Mouse (Mus musculus): ENCODE results near the gene Chrdl2. TPM values are rescaled to one million over a fixed set of nuclear protein-coding genes. Genes with fewer than 3 reads are reported as not detected.
A peak's percentile ranks its signal among the peaks of the same experiment; 100 is the strongest.

The Chrdl2 gene
- total RNA-seq, 4 experiments from 2014 or later = not detected

DNA sequence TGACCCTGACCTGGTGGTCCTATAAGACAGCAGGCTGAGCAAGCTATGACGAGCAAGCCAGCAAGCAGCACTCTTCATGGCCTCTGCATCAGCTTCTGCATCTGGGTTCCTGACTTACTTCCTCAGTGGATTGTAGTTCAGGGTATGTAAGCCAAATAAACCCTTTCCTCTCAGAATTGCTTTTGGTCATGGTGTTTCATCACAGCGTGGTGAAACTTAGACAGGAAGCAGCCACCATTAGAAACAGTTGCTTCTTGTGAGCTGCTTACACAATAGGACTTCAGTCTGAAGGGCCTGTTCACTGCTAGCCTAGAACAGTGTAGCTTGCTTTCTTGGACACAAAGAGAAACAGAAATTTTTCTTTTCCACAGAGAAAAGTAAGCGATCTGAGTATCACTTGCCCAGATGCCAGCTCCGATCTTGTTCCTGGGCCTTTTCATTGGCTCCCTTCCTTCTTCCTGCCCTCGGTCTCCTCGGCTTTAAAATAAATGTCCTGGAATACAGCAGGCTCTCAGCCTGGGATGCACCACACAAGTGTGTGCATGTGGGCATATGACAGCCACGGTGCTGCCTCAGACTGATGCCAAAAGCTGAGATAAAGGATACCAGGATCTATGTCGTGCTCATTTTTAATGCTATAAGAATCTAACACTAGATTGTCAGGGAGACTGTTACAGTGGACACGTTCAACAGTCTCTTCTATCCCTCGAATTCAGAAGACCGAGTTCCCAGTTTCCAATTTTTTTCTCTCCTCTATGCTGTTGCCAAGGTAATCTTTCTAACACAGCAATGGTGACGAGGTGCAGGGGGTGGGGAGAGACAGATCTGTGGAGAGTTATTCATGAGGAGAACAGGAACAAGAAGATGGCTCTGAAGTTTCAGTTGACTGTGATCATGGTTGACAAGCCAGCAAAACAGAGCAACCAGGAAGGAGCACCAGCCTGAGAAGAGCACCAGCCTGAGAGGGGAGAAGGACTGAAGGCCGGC lies 23.4 kb upstream of the Chrdl2 start:
- no peak for DNase-seq (ENCODE audit: low spot score)

DNA sequence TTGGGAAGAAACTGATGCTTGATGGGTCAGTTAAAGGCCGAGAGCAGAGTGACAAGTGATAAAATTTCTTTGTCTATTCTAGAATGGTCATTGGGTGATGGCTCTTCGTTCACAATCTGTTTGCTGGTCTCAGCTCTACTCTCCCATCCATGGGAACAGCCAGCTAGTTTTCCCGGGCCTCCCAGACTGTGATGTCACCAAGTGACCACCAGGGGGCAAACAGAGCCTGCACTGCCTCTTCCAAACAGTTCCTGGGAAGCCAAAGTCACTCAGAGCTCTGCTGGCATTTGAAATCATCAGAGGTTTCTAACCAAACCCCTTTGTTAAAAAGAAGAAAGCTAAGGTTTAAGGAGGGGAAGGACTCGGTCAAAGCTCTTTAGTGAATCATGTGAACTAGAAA lies 17.2 kb upstream of the Chrdl2 start:
- DNase-seq (ENCODE audit: low spot score) = peak; percentile 59

DNA sequence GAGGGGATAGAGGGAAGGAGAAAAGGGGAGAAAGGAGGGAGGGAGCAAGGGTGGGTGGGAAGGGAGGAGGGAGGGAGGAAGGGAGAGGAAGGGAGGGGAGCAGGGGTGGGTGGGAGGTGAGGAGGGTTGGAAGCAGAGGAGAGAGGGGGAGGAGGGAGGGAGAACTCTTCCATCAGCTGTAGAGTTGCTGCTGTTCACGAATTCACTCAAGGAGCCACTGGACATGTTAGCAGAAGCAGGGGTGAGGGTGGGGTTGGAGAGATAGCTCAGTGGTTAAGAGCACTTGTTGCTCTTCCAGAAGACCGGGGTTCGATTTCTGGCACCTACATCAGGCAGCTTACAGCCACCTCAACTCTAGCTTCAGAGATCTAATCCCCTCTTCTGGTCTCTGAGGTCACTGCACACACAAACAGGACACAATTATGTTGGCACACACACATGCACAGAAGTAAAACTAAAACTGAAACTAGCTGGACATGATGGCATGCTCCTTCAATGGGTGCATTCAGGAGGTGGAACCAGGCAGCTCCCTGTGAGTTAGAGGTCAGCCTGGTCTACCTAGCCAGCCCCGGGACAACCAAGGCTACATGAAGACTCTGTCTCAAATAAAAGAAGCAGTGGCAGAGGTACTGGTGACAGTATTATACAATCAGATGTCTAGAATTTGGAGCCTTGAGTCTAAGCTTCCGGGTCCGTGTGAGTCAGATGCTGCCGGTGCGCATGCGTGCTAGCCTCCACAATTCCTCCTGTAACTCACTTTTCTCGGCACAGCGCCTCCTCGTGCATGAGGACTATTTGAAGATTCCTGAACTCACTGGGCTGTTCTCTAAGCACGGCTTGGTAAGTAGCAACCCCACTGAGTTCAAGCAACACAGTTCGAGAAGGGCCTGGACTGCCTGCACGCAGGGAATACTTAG lies 15.9 kb upstream of the Chrdl2 start:
- DNase-seq (ENCODE audit: low spot score) = no peak

DNA sequence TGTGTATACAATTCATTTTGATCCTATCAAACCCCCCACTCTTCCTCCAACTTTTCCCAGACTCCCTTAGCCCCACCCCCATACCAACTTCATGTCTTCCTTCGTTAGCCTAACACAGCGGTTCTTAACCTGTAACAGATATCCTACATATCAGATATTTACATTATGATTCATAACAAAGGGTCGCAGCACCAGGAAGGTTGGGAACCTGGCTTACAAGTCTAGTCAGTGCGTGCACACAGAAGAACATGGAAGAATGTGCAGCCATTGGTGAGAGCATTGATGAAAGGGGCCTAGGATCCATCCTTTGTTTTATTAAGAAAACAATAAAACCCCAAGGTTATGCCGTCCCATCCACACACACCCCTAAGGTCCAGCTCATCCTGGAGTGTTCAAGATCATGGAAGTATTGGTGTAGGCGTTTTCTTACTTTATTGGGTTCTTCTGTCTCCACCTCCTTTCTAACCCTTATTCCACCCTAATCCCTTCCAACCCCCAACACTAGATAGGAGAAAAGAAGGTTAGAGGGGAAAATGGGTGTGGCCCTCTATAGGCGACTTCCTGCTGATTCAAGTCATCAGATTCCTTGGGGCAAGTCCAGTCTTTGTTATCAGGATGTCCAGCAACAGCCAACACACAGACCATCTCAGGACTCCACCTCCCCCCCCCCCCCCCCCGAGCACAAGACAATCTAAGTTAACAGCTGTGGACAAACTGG lies 14.8 kb upstream of the Chrdl2 start:
- DNase-seq (ENCODE audit: low spot score) = no peak

DNA sequence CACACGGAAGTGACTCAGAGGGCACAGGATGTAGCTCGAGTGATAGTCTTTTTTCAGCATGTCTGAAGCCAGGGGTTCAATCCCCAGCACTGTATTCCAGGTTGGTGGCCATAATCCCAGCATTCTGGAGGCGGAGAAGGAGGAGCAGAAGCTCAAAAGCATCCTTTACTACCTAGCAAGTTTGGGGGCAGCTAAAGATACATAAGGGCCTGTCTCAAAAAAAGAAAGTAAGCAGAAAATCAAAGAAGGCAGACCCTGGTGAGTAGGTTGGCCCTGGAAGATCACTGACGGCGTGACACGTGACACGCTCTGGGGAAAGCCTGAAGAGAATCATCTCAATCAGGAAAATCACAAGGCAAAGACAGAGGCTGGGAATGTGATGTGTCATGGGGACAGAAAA lies 12.8 kb upstream of the Chrdl2 start:
- DNase-seq (ENCODE audit: low spot score) = no peak

DNA sequence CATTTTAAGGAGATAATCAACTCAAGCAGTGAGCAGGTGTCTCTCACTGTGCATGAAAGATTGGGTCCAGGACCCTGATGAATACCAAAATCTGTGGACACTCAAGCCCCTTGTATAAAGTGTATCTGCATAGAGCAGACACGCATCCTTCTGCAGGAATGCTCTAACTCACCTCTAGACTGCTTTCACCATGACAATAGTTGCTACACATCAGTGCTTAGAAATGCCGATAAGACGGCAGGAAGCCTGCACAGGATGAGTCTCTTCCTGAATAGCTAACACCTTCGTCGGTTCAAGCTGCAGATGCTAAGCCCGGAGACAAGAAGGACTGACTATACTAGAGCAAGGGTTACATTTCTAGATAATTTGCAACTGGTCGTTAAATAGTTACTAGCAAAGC lies 10.8 kb upstream of the Chrdl2 start:
- no peak for DNase-seq (ENCODE audit: low spot score)

DNA sequence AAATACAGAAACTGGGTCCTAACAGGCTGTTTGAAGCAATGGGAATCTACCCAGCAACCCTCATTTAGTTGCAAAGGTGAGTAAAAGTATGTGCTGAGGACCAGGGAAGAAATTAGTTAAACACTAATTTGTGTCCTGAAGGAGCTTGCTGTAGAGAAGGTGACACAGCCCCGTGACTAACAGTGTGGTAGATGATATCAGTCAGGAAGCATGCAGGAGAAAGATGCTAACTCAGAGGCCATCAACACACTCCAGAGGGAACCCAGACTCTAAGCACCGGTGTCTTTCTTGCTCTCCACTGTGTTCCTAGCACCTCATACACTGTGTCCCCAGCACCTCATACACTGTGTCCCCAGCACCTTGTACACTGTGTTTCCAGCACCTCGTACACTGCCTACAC lies 7.3 kb upstream of the Chrdl2 start:
- DNase-seq (ENCODE audit: low spot score) = no peak

DNA sequence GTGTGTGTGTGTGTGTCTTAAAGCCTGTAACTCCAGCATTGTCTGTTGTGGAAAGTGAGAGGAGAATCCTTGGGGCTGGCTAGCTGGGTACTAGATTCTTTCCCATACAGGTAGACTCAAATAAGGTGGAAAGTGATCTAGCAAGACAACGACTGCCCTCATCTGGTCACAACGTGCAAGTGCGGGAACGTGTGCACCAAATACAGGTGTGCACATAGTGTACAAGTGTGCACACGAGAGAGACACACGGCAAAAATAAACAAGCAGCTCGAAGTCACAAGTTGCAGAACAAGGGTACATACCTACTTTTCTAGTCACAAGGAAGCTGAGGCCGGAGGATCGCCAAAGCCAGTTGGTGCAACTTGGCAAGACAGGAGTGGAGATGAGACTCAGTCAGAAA lies 2.2 kb upstream of the Chrdl2 start:
- no peak for DNase-seq (ENCODE audit: low spot score)

DNA sequence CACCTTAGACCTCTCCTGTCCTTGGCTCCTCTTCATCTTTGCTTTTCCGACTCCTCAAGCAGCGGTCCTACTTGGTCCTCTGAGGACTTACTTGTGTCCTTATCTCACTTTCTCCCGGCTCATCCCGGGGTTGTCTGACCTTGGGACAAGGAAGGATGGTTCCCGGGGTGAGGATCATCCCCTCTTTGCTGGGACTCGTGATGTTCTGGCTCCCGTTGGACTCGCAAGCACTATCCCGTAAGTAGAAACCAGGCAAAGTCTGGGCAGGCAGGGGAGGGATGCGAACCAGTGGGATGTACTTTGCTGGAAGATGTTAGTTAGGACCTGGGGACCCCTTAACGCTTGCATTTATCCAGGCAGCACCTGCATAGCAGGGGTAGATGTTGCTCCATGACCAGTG lies 439 bp downstream of the Chrdl2 start:
- no peak for DNase-seq (ENCODE audit: low spot score)

DNA sequence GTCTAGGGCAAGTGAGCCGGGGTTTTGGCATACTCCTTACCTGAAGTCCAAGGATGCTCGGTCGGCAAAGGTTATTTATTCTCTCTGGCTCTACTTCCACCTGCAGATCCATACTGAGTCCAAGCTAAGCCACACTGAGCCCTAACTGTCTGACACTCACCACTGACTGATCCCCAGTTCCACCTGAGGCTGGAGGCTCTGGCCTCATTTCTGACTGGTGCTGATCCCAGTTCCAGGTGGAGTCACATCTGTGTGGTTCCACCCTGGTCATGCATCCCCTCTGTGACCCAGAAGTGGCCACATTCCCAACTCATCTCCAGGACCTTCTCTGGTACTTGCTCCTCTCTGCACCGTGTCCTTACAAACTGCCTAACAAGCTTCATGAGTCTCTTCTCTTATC lies 2.8 kb downstream of the Chrdl2 start:
- DNase-seq (ENCODE audit: low spot score) = no peak

DNA sequence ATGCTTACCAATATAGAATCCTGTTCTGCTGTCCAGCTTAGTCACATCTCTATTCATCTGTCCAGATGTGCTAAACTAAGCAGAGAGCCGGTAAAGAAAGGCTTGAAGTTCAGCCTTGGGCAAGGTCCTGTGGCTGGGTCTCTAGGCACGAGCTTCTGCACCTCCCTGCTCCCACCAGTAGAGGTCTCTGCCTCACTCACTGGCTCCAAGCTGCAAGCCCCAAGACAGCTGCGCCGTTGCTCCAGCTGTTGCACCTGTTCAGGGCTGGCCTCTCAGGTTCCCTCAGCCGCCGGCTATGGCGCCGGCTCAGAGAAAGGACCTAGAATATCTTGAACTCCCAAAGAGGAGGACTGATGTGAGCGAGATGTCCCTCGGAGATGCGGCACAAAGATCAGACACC lies 3.7 kb downstream of the Chrdl2 start:
- peak; percentile 49 for DNase-seq (ENCODE audit: low spot score)

DNA sequence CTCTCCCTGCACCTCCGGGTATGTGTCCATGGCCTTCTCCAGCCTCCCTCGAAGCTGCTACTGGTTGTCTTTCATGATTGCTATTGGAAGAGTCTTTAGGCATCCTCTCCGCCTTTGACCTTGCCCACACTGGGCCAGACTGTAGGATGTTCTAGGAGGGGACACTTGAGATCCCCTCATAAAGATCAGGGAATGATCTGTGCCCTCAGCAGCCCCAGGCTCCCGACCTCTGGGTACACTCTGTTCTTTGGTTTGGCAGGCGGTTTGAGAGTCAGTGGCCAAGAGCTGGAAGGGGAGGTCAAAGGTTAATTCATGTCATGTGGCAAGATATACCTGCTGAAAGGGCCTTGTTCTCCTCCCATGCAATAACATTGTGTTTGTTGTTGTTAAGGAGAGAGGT lies 4.7 kb downstream of the Chrdl2 start:
- no peak for DNase-seq (ENCODE audit: low spot score)

DNA sequence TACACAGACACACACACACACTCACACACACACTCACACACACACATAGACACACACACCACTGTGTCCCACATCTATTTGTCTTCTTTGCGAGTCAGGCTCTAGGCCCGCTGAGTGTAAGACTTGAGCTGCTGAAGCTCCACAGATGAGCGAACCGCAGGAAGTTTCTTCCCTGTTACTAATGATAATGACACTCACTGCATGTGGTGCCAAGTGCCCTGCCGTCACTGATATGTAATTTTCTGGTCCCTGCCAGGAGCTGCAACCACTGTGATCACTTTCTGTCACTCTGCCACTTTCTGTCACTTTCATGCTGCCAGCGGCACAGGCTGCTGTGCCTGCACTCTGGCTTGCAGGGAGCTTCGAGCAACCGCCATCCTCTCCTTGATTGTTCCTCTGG lies 6.1 kb downstream of the Chrdl2 start:
- peak; percentile 7 for DNase-seq (ENCODE audit: low spot score)

DNA sequence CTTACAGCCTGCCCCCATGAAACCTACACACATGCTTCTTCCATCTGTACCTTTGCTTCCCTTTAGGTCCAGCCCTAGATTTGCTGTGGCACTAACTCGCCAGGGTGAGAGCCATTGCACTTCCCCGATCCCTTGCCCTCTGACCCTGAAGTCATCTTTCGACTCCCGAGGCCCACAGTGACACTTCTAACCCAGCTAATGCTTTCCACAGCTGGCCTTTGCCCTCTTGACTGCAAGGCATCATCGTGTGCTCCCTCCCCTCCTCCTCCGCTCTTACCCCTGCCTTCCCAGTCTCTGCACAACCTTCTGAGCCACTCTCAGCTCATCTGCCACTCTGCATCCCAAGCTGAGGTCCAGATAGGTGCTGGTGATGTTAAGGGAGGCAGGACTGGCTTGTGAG lies 6.5 kb downstream of the Chrdl2 start:
- no peak for DNase-seq (ENCODE audit: low spot score)

DNA sequence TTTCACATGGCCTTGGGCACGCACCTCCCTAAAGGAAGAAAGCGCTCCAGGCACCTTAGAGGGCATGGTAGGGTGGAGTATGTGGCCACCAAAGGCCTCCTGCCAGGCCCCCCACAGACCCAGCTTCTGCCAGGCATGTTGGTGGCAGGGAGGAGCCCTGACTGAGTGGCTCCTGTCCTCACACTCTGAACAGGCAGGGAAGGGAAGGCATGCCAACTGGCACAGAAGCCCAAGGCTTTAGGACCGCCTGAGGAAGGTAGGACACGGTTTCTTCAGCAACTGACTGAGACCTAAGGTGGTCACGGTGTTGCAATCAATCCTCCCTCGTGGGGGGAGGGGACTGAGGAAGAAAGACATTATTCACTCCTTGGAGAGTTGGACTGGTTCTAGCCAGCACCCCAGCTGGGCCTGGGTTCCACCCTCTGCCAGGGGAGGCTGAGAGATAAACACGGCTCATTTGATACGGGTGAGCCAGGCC lies 8.2 kb downstream of the Chrdl2 start:
- DNase-seq (ENCODE audit: low spot score) = peak; percentile 14

DNA sequence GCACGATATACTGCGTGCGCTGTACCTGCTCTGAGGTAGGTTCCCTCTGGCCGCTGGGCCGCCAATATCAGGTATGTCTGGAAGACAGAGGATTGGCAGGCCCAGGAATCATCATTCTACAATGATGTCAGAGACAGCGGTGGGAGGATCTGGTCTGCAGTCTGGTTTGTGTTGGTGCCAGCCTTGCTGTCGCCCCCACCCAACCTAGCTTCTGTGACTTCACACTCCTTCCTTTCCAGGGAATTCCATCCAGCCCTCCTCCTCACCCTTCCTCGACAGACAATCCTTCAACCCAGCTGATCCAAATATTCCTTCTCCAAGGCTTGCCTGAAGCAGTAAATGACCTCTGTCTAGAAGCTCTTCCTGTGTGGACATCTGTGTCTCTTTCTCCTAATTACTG lies 11.1 kb downstream of the Chrdl2 start:
- DNase-seq (ENCODE audit: low spot score) = no peak

DNA sequence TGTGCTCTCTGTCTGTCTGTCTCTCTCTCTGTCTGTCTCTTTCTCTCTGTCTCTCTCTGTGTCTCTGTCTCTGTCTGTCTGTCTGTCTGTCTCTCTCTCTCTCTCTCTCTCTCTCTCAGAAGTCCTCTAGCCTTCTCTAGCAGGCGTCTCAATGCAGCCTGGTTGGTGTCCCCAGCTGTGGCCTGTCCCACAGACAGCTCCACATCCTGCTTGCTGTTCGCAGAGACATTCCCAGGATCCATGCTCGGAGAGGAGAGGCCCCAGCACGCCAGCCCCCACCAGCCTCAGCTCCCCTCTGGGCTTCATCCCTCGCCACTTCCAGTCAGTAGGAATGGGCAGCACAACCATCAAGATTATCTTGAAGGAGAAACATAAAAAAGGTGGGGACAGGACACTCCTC lies 21.4 kb downstream of the Chrdl2 start:
- no peak for DNase-seq (ENCODE audit: low spot score)

DNA sequence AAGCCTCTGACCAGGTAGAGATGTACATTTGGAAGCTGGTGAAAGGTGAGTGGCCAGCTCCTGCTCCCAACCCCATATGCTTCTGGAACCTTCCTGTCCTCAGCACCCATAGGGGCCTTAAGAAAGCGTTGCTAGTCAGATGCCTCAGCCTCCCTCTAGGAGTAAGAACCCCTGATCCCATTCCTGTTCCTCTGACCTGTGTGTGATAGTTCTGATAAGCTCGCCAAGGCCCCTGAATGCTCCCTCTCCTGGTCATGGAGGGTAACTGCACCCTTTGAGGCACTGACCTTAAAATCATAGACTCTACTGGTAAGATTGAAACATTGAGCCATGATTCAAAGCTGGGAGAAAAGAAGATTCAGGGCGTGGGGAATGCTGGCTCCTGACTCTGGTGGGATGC lies 23.3 kb downstream of the Chrdl2 start:
- DNase-seq (ENCODE audit: low spot score) = no peak

DNA sequence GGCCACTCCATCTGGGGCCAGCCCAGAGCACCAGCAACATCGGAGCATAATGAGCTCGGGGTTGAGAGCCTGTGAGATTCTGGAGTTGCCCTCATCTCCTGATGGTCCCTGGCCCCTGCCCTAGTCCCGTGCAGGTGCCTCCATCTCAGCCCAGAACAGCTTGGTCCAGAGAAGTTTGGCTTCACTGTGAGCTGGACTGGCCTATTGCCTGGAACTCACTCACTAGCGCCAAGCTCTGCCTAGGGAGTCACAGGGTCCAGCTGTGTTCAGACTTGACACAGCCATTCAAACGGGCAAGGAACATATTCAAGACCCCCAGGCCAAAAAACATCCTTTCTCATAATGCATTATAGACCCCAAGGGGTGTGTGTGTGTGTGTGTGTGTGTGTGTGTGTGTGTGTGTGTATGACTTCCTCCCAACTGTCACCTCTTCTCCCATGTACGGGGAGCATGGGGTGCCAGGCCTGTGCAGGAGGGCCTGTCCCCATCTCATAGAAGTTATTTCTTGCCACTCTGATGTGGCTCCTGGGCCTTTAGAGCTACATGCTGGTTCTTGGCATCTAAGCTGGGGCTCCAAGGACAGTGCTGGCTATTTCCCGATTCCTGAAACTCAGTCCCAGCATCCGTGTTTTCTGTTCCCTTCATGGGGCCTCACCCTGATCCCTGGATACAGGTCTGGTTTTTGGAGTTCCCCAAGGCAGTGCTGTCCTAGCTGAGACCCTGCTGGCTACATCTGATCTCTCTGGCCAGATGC lies 25.2 kb downstream of the Chrdl2 start:
- no peak for DNase-seq (ENCODE audit: low spot score)

DNA sequence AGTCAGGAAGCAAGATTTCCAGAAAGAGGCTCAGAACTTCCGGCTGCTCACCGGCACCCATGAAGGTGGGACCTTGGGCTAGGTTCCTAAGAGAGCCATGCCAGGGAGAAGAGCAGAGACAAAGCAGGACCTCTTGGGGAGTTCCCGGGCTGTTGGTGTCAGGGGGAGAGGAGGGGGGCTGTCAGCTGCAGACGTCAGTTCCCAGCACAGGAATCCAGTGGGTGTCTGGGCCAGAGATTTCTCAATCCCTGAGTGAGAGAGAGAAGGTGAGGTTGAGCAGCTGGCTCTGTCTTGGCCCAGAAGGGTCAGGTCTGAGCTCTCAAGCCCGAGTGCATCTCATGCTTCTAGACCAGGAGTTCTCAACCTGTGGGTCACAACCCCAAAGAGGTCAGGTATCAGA lies 27.7 kb downstream of the Chrdl2 start:
- DNase-seq (ENCODE audit: low spot score) = no peak

DNA sequence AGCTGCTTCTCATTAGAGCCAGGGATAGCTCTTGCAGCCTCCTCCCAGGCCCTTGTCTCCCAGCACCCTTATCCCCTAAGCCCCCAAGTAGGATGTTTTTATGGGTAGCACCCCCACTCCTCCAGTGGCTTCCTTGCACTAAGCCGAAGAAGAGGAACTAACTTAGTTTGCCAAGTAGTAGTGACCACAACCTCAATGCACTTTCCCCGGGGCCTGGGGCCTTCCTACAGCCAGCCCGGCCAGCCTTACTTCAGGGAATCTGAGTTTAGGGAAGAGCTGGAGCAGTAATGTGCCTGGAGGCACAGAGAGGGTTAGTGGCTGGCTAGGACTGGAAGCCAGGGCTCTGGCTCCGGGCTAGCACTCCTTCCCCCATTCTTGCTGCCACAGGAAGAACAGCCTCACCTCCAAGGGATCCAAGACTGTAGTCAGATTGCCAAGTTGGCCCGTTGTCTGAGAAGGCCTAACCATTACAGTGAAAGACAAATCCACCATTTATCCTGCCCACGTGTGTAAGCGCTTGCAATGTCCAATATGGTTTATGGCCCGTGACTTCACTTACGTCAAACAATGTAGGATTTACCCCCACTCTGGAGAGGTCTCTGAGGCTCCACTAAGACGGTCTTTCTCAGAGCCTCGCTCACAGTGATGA lies 29.0 kb downstream of the Chrdl2 start:
- no peak for DNase-seq (ENCODE audit: low spot score)

Measured in heart, adult 8-10 months (tissue).